Mouse (Mus musculus) myocyte (in vitro differentiated cells): ENCODE results near the gene Clpb.

ENCODE experiments used
- E2F4 ChIP-seq: IDR thresholded peaks from one replicate; pipeline ENCODE4 v1.6.1; 2011; ENCODE audit warnings: mild to moderate bottlenecking, control low read depth, moderate library complexity; ENCODE audit not compliant: insufficient read depth
- MAX ChIP-seq: IDR thresholded peaks from one replicate; pipeline ENCODE4 v1.6.1; 2011; ENCODE audit warnings: low read depth, mild to moderate bottlenecking, control low read depth
- MYOD1 ChIP-seq, 3 experiments: IDR thresholded peaks; one replicate each; pipeline ENCODE4 v1.6.1; 2011; ENCODE audit warnings: control low read depth in 2 of 3, low read depth in 2 of 3, mild to moderate bottlenecking in 2 of 3, moderate library complexity in 1 of 3; ENCODE audit not compliant: insufficient read length in 2 of 3, control insufficient read depth in 1 of 3
- MYOG ChIP-seq, 3 experiments: IDR thresholded peaks; one replicate each; pipeline ENCODE4 v1.6.1; 2011; ENCODE audit warnings: control low read depth in 2 of 3, low read depth in 2 of 3, mild to moderate bottlenecking in 2 of 3; ENCODE audit not compliant: insufficient read length in 2 of 3, control insufficient read depth in 1 of 3, insufficient read depth in 1 of 3
- POLR2A ChIP-seq: IDR thresholded peaks from one replicate; pipeline ENCODE4 v1.6.1; 2011; ENCODE audit warnings: low read depth, mild to moderate bottlenecking, control low read depth, moderate library complexity; ENCODE audit not compliant: insufficient read length
- POLR2AphosphoS2 ChIP-seq: IDR thresholded peaks from one replicate; pipeline ENCODE4 v1.6.1; 2011; ENCODE audit warnings: low read depth, control low read depth; ENCODE audit not compliant: insufficient read length
- REST ChIP-seq: IDR thresholded peaks from one replicate; pipeline ENCODE4 v1.6.1; 2011; ENCODE audit warnings: mild to moderate bottlenecking, control low read depth, moderate library complexity; ENCODE audit not compliant: insufficient read depth, insufficient read length
- SRF ChIP-seq: IDR thresholded peaks from one replicate; pipeline ENCODE4 v1.6.1; 2011; ENCODE audit warnings: low read depth; ENCODE audit not compliant: control insufficient read depth, insufficient read length
- TCF12 ChIP-seq: IDR thresholded peaks from one replicate; pipeline ENCODE4 v1.6.1; 2011; ENCODE audit warnings: mild to moderate bottlenecking, control low read depth; ENCODE audit not compliant: poor library complexity, insufficient read depth, severe bottlenecking
- TCF3 ChIP-seq: IDR thresholded peaks from one replicate; pipeline ENCODE4 v1.6.1; 2011; ENCODE audit warnings: low read depth, control low read depth; ENCODE audit not compliant: insufficient read length
- USF1 ChIP-seq: IDR thresholded peaks from one replicate; pipeline ENCODE4 v1.6.1; 2011; ENCODE audit warnings: low read depth, mild to moderate bottlenecking, control low read depth, moderate library complexity

- TF ChIP-seq POLR2AphosphoS2 (peak; percentile 81), POLR2A (peak; percentile 39), MAX (no peak), MYOD1 (IDR thresholded peaks at IDR 0.05; ENCODE audit: control insufficient read depth in 1 of 3, insufficient read length in 2 of 3, low read depth in 2 of 3) (peak; percentile 99), TCF12 (peak; percentile 99), USF1 (no peak), MYOG (IDR thresholded peaks at IDR 0.05; ENCODE audit: control insufficient read depth in 1 of 3, insufficient read depth in 1 of 3, insufficient read length in 2 of 3, low read depth in 2 of 3) (peak; percentile 99 to 100 (median 99)), E2F4 (no peak), REST (no peak), SRF (no peak), TCF3 (peak; percentile 99)
These were observed 170.6 kb downstream of the Clpb start for GRCm38 (mm10) chr7:101833916-101834584.
